Mouse (Mus musculus) frontal cortex, postnatal 36 days (tissue): Measurements from ENCODE around the gene Klra4.
"Not testable (repeated sequence)": the region's sequence is repeated elsewhere in the genome, so short reads cannot be mapped to it uniquely, and the experiment has no call there.

Experiments used
- DNase-seq, 2 experiments: peaks; one replicate each; pipeline ENCODE4 v3.0.0; 2022; ENCODE audit warnings: low spot score in 2 of 2

Klra4 gene

DNA sequence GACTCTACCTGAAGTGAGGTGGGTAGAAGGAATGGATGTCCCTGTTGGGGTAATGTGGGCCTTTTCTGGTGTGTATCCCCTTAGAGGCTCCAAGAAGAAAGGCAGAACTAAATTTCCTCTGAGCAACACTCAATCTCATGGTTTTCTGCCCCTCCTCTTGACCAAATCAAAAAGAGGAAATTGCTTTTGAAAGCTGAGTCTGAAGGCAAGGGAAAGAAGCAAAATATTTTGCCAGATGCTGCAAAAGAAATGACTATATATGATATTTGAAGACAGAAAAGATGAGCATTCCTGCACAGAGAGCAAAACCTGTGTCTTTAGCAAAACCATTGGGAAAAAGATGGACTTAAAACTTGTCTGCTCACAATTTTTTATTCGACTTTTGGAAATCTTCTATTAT lies at the start of gene Klra4:
Klra4 (minus strand) TSS at position 101 of the 400 bp plus-strand sequence.
- DNase-seq = not testable (repeated sequence)

DNA sequence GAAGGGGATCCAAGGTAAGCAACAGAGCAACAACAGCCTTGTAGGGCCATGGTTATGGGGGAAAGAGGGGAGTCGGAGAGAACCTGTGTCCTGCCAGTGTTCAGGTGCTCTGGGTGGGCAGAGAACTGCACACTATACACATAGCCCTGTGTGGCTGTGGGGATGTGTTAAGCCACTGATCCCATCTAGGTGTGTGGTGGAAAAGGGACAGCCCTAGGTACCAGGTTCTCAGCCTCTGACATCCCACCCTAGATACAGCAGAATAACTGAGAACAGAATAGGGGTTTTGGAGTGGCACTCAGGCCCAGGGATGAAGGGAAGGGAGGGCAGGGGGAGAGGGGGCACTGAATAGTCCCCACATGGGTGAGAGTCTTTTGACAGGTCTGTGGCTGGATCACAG lies 43.4 kb upstream of the Klra4 start:
- no peak for DNase-seq

DNA sequence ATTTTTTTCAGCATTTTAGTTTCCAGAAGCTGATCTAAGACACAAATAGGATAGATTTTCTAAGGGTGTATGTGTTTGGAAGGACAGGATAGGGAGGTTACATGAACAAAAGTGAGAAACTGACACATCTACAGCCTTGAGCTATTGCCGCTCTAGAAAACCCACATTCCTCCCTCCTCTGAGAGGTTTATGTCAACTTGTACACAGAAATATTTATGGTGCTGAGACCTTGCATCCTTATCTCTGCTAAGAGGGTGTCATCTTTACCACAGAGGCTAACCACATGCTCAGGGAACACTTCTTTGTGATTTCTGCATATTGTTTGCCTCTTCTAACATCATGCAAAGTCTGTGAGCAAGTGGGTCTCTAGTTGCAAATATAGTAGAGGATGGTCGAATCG lies 35.7 kb upstream of the Klra4 start:
- DNase-seq = not testable (repeated sequence)

GRCm38 (mm10) chr6:130092336-130092948 lies 25.4 kb upstream of the Klra4 start:
- DNase-seq = no peak

DNA sequence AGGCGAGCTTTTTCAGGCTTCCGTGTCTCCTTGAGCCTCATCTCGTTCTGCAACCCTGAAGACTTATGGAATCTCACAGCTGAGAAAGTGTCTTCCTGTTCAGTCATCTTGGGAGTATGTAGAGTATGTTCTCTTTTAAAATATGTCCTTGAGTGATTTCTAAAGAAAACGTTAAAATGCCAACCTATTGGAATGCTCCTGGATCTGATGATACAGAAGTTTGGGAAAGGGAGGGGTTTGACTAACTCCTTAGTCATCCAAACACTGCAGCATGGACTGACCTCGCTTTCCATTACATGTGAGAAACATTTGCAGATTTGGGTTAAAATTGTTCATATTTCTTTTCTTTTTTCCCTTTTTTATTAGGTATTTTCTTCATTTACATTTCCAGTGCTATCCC lies 1.9 kb downstream of the Klra4 start:
- DNase-seq = no peak

DNA sequence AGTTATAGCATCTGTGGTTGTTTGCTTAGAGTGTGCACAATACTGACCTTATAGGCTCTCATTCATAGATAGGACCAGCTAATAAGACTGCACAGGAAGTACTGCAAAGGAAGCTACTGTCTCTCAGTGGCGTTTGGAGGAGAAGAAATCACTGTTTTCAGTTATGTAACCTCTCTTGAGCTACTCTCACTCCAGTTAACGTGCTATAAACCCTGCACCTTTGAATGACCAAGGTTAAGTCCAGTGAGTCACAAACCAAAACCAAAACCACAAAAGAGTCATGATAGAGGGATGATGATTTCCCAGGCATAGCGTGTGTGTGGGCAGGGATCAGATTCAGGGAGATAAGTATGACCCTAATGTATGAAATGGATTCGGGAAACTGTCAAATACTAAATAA lies 31.9 kb downstream of the Klra4 start:
- not testable (repeated sequence) for DNase-seq

GRCm38 (mm10) chr6:130031493-130032089 lies 35.5 kb downstream of the Klra4 start:
- not testable (repeated sequence) for DNase-seq

DNA sequence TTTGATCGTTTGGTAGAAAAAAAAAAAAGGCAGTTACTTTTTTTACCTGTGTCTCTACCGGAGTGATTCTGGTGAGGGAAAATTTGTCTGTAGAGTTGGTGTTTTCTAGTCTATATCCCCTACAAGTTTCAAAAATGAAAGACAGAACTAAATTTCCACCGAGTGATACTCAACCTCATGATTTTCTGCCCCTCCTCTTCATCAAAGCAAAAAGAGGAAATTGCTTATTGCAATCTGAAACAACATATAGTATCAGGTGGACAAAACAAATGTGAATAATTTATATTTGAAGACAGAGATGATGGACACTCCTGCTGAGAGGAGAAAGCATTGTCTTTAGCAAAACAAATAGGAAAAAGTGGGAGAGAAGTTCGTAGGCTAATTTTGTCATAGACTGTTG lies 40.2 kb downstream of the Klra4 start, which contains the start of gene Klra6:
Klra6 (minus strand) TSS at position 101 of the 400 bp plus-strand sequence.
- DNase-seq = no peak
